Mouse (Mus musculus) neural tube, embryonic 15.5 days (tissue): ENCODE results near the gene Smbd1. TPM values are rescaled to one million over a fixed set of nuclear protein-coding genes. Genes with fewer than 3 reads are reported as not detected.

Source experiments
- ATAC-seq: fragments of 200-750 bp; cut with Nextera tagmentation; 2 replicates; pipeline ENCODE4 v1.8.0; 2017; ENCODE audit warnings: mild to moderate bottlenecking, moderate TSS enrichment, moderate library complexity; ENCODE audit not compliant: low FRiP score
- H3K27ac ChIP-seq: fragments of 300-500 bp; sonication (generic); replicated peaks from 2 replicates; pipeline ENCODE4 v1.5.1; 2015; ENCODE audit warnings: mild to moderate bottlenecking, inconsistent platforms
- H3K27me3 ChIP-seq: fragments of 300-500 bp; sonication (generic); replicated peaks from 2 replicates; pipeline ENCODE4 v1.6.1; 2015; ENCODE audit warnings: inconsistent platforms
- H3K36me3 ChIP-seq: fragments of 300-500 bp; sonication (generic); 2 replicates; pipeline ENCODE4 v1.6.1; 2015; ENCODE audit warnings: inconsistent platforms
- H3K4me1 ChIP-seq: fragments of 300-500 bp; sonication (generic); 2 replicates; pipeline ENCODE4 v1.6.1; 2015; ENCODE audit warnings: inconsistent platforms
- H3K4me2 ChIP-seq: fragments of 300-500 bp; sonication (generic); 2 replicates; pipeline ENCODE4 v1.6.1; 2015; ENCODE audit warnings: inconsistent platforms, mild to moderate bottlenecking, moderate library complexity
- H3K4me3 ChIP-seq: fragments of 300-500 bp; sonication (generic); replicated peaks from 2 replicates; pipeline ENCODE4 v1.5.1; 2015; ENCODE audit warnings: mild to moderate bottlenecking, inconsistent platforms
- H3K9ac ChIP-seq: fragments of 300-500 bp; sonication (generic); replicated peaks from 2 replicates; pipeline ENCODE4 v1.6.1; 2015; ENCODE audit warnings: mild to moderate bottlenecking, inconsistent platforms
- H3K9me3 ChIP-seq: fragments of 300-500 bp; sonication (generic); replicated peaks from 2 replicates; pipeline ENCODE4 v1.6.1; 2016; ENCODE audit warnings: inconsistent platforms
- WGBS: fragments of 180-500 bp; shearing (Covaris S2); methylation state at CpG from one replicate; pipeline ENCODE4 v1.1.7; 2015; ENCODE audit warnings: mixed read lengths; 5-methylcytosine and 5-hydroxymethylcytosine counted together
- polyA plus RNA-seq: library from polyadenylated mRNA; unstranded; fragments of >200 nt; fragmentation: Nextera tagmentation; extraction: Ambion mirVana; gene quantifications from 2 replicates; pipeline ENCODE4 v1.2.1, GENCODE M21; 2015

The Smbd1 gene
- polyA plus RNA-seq, 1 experiment from 2014 or later = not detected

GRCm38 (mm10) chr16:32778956-32779355 lies 31.3 kb downstream of the Smbd1 start:
- Histone ChIP-seq H3K4me3 (no peak overlapping the region), H3K9ac (no peak overlapping the region), H3K27me3 (no peaks in the 10 kb centered on the region), H3K4me2 (no peak overlapping the region), H3K27ac (no peak overlapping the region), H3K9me3 (no peaks in the 10 kb centered on the region), H3K4me1 (no peaks in the 10 kb centered on the region; the same call in 1 of the 2 replicates), H3K36me3 (no peaks in the 10 kb centered on the region)
- WGBS = 61% methylated on average over 8 of the region's 8 CpGs
- no peak for ATAC-seq

GRCm38 (mm10) chr16:32776676-32777075 lies 33.6 kb downstream of the Smbd1 start:
- no peak overlapping the region for H3K27ac ChIP-seq
- no peaks in the 10 kb centered on the region for H3K4me1 ChIP-seq
- H3K4me2 ChIP-seq = no peak overlapping the region
- no peaks in the 10 kb centered on the region for H3K27me3 ChIP-seq
- no peaks in the 10 kb centered on the region for H3K9me3 ChIP-seq
- H3K36me3 ChIP-seq = no peaks in the 10 kb centered on the region
- H3K4me3 ChIP-seq = no peak overlapping the region
- WGBS = 62% methylated on average over 10 of the region's 10 CpGs
- ATAC-seq = no peak
- no peak overlapping the region for H3K9ac ChIP-seq

GRCm38 (mm10) chr16:32766904-32767303 lies 43.4 kb downstream of the Smbd1 start:
- WGBS = 96% methylated on average over 7 of the region's 7 CpGs
- Histone ChIP-seq H3K27me3 (no peaks in the 10 kb centered on the region), H3K4me1 (no peaks in the 10 kb centered on the region), H3K9ac (no peak overlapping the region), H3K9me3 (no peaks in the 10 kb centered on the region), H3K4me2 (no peak overlapping the region), H3K27ac (no peak overlapping the region), H3K4me3 (no peak overlapping the region), H3K36me3 (no peaks in the 10 kb centered on the region)
- no peak for ATAC-seq

- H3K4me1 ChIP-seq = no peaks in the 10 kb centered on the region
- no peak overlapping the region for H3K9ac ChIP-seq
- no peaks in the 10 kb centered on the region for H3K36me3 ChIP-seq
- no peaks in the 10 kb centered on the region for H3K27me3 ChIP-seq
- no peak overlapping the region for H3K4me2 ChIP-seq
- WGBS = 73% methylated on average over 6 of the region's 6 CpGs
- ATAC-seq = no peak
- H3K9me3 ChIP-seq = no peaks in the 10 kb centered on the region
- H3K4me3 ChIP-seq = no peak overlapping the region
- no peak overlapping the region for H3K27ac ChIP-seq
These were observed 45.3 kb downstream of the Smbd1 start for GRCm38 (mm10) chr16:32764961-32765360.

- WGBS = 92% methylated on average over 2 of the region's 2 CpGs
- Histone ChIP-seq H3K9ac (no peak overlapping the region), H3K36me3 (no peaks in the 10 kb centered on the region), H3K27ac (no peak overlapping the region), H3K4me2 (no peak overlapping the region), H3K27me3 (no peaks in the 10 kb centered on the region), H3K4me1 (no peaks in the 10 kb centered on the region), H3K4me3 (no peak overlapping the region), H3K9me3 (no peaks in the 10 kb centered on the region)
- no peak for ATAC-seq
These were observed 45.7 kb downstream of the Smbd1 start for GRCm38 (mm10) chr16:32764550-32764949.

Other genes with a start within 250 kb of the Smbd1 start
- gene Tfrc, start 201.6 kb downstream of the Smbd1 start, polyA plus RNA-seq = 32.7 and 33.1 TPM in 2 replicates
- 20.0 and 23.2 TPM in 2 replicates for gene Tnk2, start 166.6 kb downstream of the Smbd1 start, polyA plus RNA-seq
- gene Muc4, start 74.6 kb downstream of the Smbd1 start, polyA plus RNA-seq = 0.14 and 0.24 TPM in 2 replicates
- gene Muc20, start 13.0 kb downstream of the Smbd1 start, polyA plus RNA-seq = not detected in 2 replicates
- 102 and 111 TPM in 2 replicates for gene Fyttd1, start 67.0 kb upstream of the Smbd1 start, polyA plus RNA-seq
- 31.2 and 31.9 TPM in 2 replicates for gene Rubcn, start 67.3 kb upstream of the Smbd1 start, polyA plus RNA-seq
- 31.8 and 36.2 TPM in 2 replicates for gene Lrch3, start 103.6 kb upstream of the Smbd1 start, polyA plus RNA-seq
- gene Iqcg, start 245.7 kb upstream of the Smbd1 start, polyA plus RNA-seq = 5.0 and 5.4 TPM in 2 replicates
- gene Rpl35a, start 246.0 kb upstream of the Smbd1 start, polyA plus RNA-seq = 514 and 554 TPM in 2 replicates